Comparison of ENCODE assay signal across 8 mouse cellular contexts in genomic region chr7:30309395-30310129, GRCm38 (mm10). TPM values are rescaled to one million over a fixed set of nuclear protein-coding genes. Genes with fewer than 3 reads are reported as not detected.
DNase-seq lines count a peak whose midpoint lies in the region; ATAC-seq and TF ChIP-seq lines count a peak whose summit lies in the region.

No protein-coding gene starts in this region.

- H3K27me3 ChIP-seq in embryonic facial prominence, embryonic 14.5 days (replicated peaks; ENCODE audit: control insufficient read depth, insufficient read depth, low read length), result no peaks in the 10 kb centered on the region
- H3K27me3 ChIP-seq in intestine, embryonic 15.5 days (replicated peaks), result no peaks in the 10 kb centered on the region
- no peaks in the 10 kb centered on the region for H3K27me3 ChIP-seq in neural tube, embryonic 13.5 days

- H3K9me3 ChIP-seq in embryonic facial prominence, embryonic 14.5 days (ENCODE audit: control insufficient read depth, low read length), result no peaks in the 10 kb centered on the region
- H3K9me3 ChIP-seq in intestine, embryonic 15.5 days, result no peaks in the 10 kb centered on the region
- no peaks in the 10 kb centered on the region for H3K9me3 ChIP-seq in neural tube, embryonic 13.5 days

- no peak for TF ChIP-seq CTCF in layer of hippocampus, adult 2 months (conservative IDR thresholded peaks at IDR 0.05)

- peaks cover 10% of the 10 kb centered on the region; the same call in 1 of the 2 replicates for H3K4me1 ChIP-seq in embryonic facial prominence, embryonic 14.5 days (ENCODE audit: control insufficient read depth, insufficient read depth, low read length)
- peaks cover 15% of the 10 kb centered on the region for H3K4me1 ChIP-seq in intestine, embryonic 15.5 days (replicated peaks)
- peaks cover 28% of the 10 kb centered on the region for H3K4me1 ChIP-seq in neural tube, embryonic 13.5 days (replicated peaks)

- H3K9ac ChIP-seq in embryonic facial prominence, embryonic 14.5 days (ENCODE audit: low read depth, low read length), result peak overlapping the region; percentile 78
- H3K9ac ChIP-seq in intestine, embryonic 15.5 days, result peak overlapping the region; percentile 51
- peak overlapping the region; percentile 81 for H3K9ac ChIP-seq in neural tube, embryonic 13.5 days

- intact Hi-C loops in left cerebral cortex, postnatal 36 days (cut with DNase I), result no loop called here

- peak overlapping the region; percentile 76 for H3K4me2 ChIP-seq in embryonic facial prominence, embryonic 14.5 days (ENCODE audit: low read depth, low read length)
- peak overlapping the region; percentile 84 for H3K4me2 ChIP-seq in intestine, embryonic 15.5 days (replicated peaks)
- peak overlapping the region; percentile 91 for H3K4me2 ChIP-seq in neural tube, embryonic 13.5 days

- peaks cover 39% of the 10 kb centered on the region for H3K36me3 ChIP-seq in embryonic facial prominence, embryonic 14.5 days (ENCODE audit: control insufficient read depth, insufficient read depth, low read length)
- no peaks in the 10 kb centered on the region for H3K36me3 ChIP-seq in intestine, embryonic 15.5 days
- peaks cover 60% of the 10 kb centered on the region for H3K36me3 ChIP-seq in neural tube, embryonic 13.5 days

- 58% methylated on average over 15 of the region's 15 CpGs for WGBS in embryonic facial prominence, embryonic 14.5 days
- WGBS in intestine, embryonic 15.5 days, result 59% methylated on average over 15 of the region's 15 CpGs
- 66% methylated on average over 15 of the region's 15 CpGs for WGBS in neural tube, embryonic 13.5 days

- DNase-seq in layer of hippocampus, adult 2 months (ENCODE audit: low spot score in 2 of 2), result no peak
- DNase-seq in layer of hippocampus, postnatal 25 days (ENCODE audit: extremely low spot score in 1 of 2, low spot score in 1 of 2), result no peak
- no peak for DNase-seq in embryonic facial prominence, embryonic 14.5 days (ENCODE audit: low spot score)
- DNase-seq in right cerebral cortex, postnatal 4 days, result no peak
- DNase-seq in left cerebral cortex, postnatal 36 days (ENCODE audit: low spot score in 2 of 2), result no peak
- no peak for DNase-seq in ovary, adult 18-20 months (ENCODE audit: low spot score)

- no peak for ATAC-seq in embryonic facial prominence, embryonic 14.5 days (ENCODE audit: low read depth)
- ATAC-seq in intestine, embryonic 15.5 days, result no peak
- no peak for ATAC-seq in neural tube, embryonic 13.5 days (ENCODE audit: low read depth)

- H3K27ac ChIP-seq in layer of hippocampus, adult 2 months, result no peak overlapping the region
- H3K27ac ChIP-seq in embryonic facial prominence, embryonic 14.5 days (replicated peaks; ENCODE audit: low read depth, low read length), result peak overlapping the region; percentile 44; the same call in 1 of the 2 replicates
- H3K27ac ChIP-seq in intestine, embryonic 15.5 days, result no peak overlapping the region
- no peak overlapping the region for H3K27ac ChIP-seq in neural tube, embryonic 13.5 days (replicated peaks)

- H3K4me3 ChIP-seq in layer of hippocampus, adult 2 months, result peak overlapping the region; percentile 84
- peak overlapping the region; percentile 60 for H3K4me3 ChIP-seq in embryonic facial prominence, embryonic 14.5 days (ENCODE audit: low read depth, low read length)
- peak overlapping the region; percentile 66 for H3K4me3 ChIP-seq in intestine, embryonic 15.5 days (replicated peaks)
- H3K4me3 ChIP-seq in neural tube, embryonic 13.5 days, result peak overlapping the region; percentile 68

RNA-seq across cellular contexts. Expression of gene Alkbh6, which starts 1.0 kb away (rescaled TPM):
- 10 to 100 TPM; 50.8 to 51.8 TPM for total RNA-seq in layer of hippocampus, adult 2 months (2021)
- total RNA-seq in layer of hippocampus, postnatal 25 days (2021), result 10 to 100 TPM; 47.1 to 55.1 TPM
- 69.4 and 72.3 TPM in 2 replicates for polyA plus RNA-seq in embryonic facial prominence, embryonic 14.5 days (2014; fragmentation: Nextera tagmentation; extraction: Ambion mirVana)
- 63.9 and 68.5 TPM in 2 replicates for polyA plus RNA-seq in intestine, embryonic 15.5 days (2015; fragmentation: Nextera tagmentation; extraction: Ambion mirVana)
- 120 and 123 TPM in 2 replicates for polyA plus RNA-seq in neural tube, embryonic 13.5 days (2015; fragmentation: Nextera tagmentation; extraction: Ambion mirVana)
- 10 to 100 TPM; 58.7 to 65.2 TPM for total RNA-seq in left cerebral cortex, postnatal 36 days (2021)

RNA-seq across cellular contexts. Expression of gene Syne4, which starts 5.0 kb away (rescaled TPM):
- total RNA-seq in layer of hippocampus, adult 2 months (2021), result 10 to 100 TPM in 1 of 2 experiments, 1 to 10 TPM in 1; 9.4 to 14.2 TPM
- 10 to 100 TPM in 1 of 2 experiments, 1 to 10 TPM in 1; 6.4 to 13.1 TPM for total RNA-seq in layer of hippocampus, postnatal 25 days (2021)
- 25.4 and 35.4 TPM in 2 replicates for polyA plus RNA-seq in embryonic facial prominence, embryonic 14.5 days (2014; fragmentation: Nextera tagmentation; extraction: Ambion mirVana)
- 47.7 and 65.3 TPM in 2 replicates for polyA plus RNA-seq in intestine, embryonic 15.5 days (2015; fragmentation: Nextera tagmentation; extraction: Ambion mirVana)
- 19.0 and 27.3 TPM in 2 replicates for polyA plus RNA-seq in neural tube, embryonic 13.5 days (2015; fragmentation: Nextera tagmentation; extraction: Ambion mirVana)
- total RNA-seq in left cerebral cortex, postnatal 36 days (2021), result 1 to 10 TPM; 6.4 to 9.1 TPM

RNA-seq across cellular contexts. Expression of gene E130208F15Rik, which starts 12.0 kb away (rescaled TPM):
- total RNA-seq in layer of hippocampus, adult 2 months (2021), result under 1 TPM; 0.41 to 0.81 TPM
- under 1 TPM; 0.15 to 0.75 TPM for total RNA-seq in layer of hippocampus, postnatal 25 days (2021)
- polyA plus RNA-seq in embryonic facial prominence, embryonic 14.5 days (2014; fragmentation: Nextera tagmentation; extraction: Ambion mirVana), result not detected in 2 replicates
- polyA plus RNA-seq in intestine, embryonic 15.5 days (2015; fragmentation: Nextera tagmentation; extraction: Ambion mirVana), result 1.8 TPM in 1 of 2 replicates, not detected in the other
- 5.7 TPM in 1 of 2 replicates, not detected in the other for polyA plus RNA-seq in neural tube, embryonic 13.5 days (2015; fragmentation: Nextera tagmentation; extraction: Ambion mirVana)
- total RNA-seq in left cerebral cortex, postnatal 36 days (2021), result under 1 TPM; 0.52 to 0.54 TPM

RNA-seq across cellular contexts. Expression of gene Sdhaf1, which starts 14.1 kb away (rescaled TPM):
- total RNA-seq in layer of hippocampus, adult 2 months (2021), result 1 to 10 TPM; 6.7 to 7.3 TPM
- total RNA-seq in layer of hippocampus, postnatal 25 days (2021), result 1 to 10 TPM; 7.8 to 7.9 TPM
- polyA plus RNA-seq in embryonic facial prominence, embryonic 14.5 days (2014; fragmentation: Nextera tagmentation; extraction: Ambion mirVana), result 18.8 and 19.5 TPM in 2 replicates
- 15.5 and 18.0 TPM in 2 replicates for polyA plus RNA-seq in intestine, embryonic 15.5 days (2015; fragmentation: Nextera tagmentation; extraction: Ambion mirVana)
- 18.0 and 22.9 TPM in 2 replicates for polyA plus RNA-seq in neural tube, embryonic 13.5 days (2015; fragmentation: Nextera tagmentation; extraction: Ambion mirVana)
- 1 to 10 TPM; 7.5 to 9.4 TPM for total RNA-seq in left cerebral cortex, postnatal 36 days (2021)

RNA-seq across cellular contexts. Expression of gene Clip3, which starts 18.0 kb away (rescaled TPM):
- total RNA-seq in layer of hippocampus, adult 2 months (2021), result 100 to 1,000 TPM; 453 to 474 TPM
- total RNA-seq in layer of hippocampus, postnatal 25 days (2021), result 100 to 1,000 TPM; 437 to 515 TPM
- 51.8 and 58.1 TPM in 2 replicates for polyA plus RNA-seq in embryonic facial prominence, embryonic 14.5 days (2014; fragmentation: Nextera tagmentation; extraction: Ambion mirVana)
- 22.6 and 23.4 TPM in 2 replicates for polyA plus RNA-seq in intestine, embryonic 15.5 days (2015; fragmentation: Nextera tagmentation; extraction: Ambion mirVana)
- 103 and 113 TPM in 2 replicates for polyA plus RNA-seq in neural tube, embryonic 13.5 days (2015; fragmentation: Nextera tagmentation; extraction: Ambion mirVana)
- total RNA-seq in left cerebral cortex, postnatal 36 days (2021), result 100 to 1,000 TPM; 491 to 494 TPM
